Mouse (Mus musculus): ENCODE measurements around the gene Ahnak. TPM values are rescaled to one million over a fixed set of nuclear protein-coding genes. Genes with fewer than 3 reads are reported as not detected.

Gene Ahnak
- total RNA-seq (2021) = 10 to 100 TPM; 17.2 to 18.5 TPM
- long read RNA-seq, partial matches to known transcripts = 0 of 3 reads
- long read RNA-seq, other reads (novel, unspliced or antisense) = 3 of 3 reads

DNA sequence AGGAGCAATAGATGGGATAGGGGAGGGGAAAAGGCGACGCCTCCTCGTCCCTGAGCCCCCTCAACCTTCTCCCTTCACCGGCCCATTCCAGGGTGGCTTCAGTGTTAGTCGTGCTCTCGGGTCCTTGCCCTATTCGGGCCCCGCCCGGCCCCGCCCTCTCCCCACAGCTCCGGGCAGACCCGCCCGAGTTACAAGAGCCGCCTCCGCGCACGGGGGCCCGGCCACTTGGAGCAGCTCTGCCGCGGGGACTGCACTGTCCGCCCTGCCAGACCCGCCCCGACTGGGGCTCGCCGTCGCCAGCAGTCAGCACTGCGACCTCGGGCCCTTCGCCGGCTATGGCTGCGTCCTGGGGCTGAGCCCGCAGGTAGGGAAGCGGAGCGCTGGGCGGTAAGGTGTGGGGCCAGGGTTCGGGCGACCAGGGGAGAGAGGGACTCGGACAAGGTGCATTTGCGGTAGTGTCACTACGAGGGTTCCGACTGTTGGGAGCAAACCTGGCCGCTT is at the start of gene Ahnak:
Ahnak (plus strand) TSS at position 219 of the 501 bp plus-strand sequence.
- peak in 1 of 2 experiments; percentile 31 for DNase-seq (ENCODE audit: low spot score in 2 of 2)

DNA sequence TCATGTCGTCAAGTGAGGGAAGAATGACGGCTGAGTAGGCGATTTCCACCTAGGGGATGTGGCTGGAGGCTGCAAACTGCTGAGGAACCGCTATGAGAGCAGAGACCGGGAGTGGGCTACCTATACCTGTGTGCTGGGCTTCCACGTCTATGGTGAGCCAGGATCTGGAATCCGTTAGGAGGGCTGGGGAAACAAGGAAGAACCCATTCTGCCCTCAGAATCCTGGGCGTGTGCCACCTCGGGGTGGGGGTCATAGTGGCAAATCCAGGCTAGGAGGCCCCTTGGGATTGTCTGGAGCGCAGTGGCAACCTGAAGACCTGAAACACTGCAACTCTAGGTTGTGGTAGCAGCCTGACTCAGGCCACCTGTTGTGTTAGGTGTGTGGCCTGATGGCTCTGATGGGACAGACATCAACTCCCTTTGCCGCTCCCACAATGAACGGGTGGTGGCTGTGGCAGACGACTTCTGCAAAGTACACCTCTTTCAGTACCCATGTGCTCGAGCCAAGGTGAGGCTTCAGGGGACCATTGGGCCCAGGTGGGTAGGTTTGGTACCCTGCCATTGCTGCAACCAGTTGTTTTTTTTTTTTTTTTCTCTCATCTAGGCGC is 48.5 kb upstream of the Ahnak start:
- no peak for DNase-seq (ENCODE audit: low spot score in 2 of 2)

DNA sequence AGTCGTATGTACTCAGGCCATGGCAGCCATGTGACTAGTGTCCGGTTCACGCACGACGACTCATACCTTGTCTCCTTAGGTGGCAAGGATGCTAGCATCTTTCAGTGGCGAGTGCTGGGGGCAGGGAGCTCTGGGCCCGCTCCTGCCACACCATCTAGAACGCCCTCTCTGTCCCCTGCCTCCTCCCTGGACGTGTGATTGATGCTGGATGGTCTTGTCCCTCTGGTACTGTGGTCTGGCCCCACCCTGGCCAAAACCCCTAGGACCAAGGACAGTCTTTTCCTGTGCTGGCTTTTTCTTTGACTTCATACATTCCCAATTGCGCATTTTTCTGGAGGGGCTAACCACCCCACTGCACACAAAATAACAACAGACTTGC is 48.0 kb upstream of the Ahnak start:
- no peak for DNase-seq (ENCODE audit: low spot score in 2 of 2)

DNA sequence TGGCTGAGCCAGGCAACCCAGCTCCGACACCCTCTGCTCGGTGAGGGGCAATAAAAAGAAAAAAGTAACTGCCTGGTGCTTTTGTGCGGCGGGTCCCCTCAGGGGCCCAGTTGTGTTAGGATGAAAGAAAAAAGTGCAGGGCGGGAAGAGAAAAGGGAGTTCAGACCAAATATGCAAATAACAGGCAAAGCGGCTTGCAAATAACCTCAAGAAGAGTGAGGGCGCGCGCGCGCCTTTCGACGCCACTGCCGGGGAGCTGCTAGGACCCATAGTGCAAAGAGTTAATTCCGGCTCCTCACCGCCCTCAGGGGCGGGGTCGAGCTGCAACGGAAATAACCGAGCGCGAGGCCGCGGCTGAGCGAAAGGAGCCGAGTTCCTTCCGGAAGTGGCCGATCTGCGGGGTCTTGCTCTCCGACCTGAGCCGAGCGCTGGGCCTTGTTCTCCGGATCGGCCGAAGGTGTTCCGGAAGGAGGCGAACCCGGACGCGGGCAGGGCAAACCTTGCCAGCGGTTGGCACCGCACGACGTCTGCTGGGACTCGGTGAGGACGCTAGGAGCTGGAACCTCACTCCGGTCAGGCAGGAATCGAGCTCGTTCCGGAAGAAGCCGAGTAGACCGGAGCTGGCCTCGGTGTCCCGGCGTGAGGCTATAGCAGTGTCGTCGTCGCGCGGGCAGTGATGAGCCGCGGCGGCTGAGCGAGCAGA is 47.4 kb upstream of the Ahnak start, which contains the start of gene Mta2:
Mta2 (plus strand) TSS at position 361 of the 703 bp plus-strand sequence.
- peak; percentile 98 for DNase-seq (ENCODE audit: low spot score in 2 of 2)

DNA sequence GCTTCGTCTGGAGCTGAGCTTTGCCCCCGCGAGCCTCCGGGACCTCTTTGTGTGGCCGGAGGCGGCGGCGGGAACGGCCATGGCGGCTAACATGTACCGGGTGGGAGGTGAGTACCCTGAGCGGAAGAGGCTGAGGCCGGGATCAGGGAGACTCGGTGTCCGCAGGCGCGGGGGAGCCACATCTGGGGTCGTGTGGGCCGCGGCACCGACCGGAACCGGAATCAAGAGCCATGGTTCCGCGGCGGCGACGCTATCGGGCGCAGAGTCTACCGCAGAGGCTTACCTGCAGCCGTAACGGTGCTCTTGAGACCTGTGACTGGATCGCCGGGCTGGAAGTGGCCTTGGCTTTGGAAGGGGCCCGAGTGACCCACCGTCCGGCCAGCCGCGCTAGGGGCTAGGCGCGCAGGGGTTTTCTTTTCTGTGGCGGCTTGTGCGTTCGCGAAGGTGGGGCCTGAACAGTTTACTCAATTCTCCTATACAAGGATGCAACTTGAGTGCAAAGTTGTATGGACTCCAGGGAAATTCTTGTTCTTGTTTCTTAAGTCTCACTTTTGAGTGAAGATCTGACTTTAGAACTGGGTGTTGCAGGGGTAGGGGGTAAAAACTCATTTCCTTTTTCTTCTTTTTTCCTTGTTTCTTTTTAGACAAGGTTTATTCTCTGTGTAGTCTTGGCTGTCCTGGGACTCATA is 46.7 kb upstream of the Ahnak start:
- DNase-seq (ENCODE audit: low spot score in 2 of 2) = no peak

DNA sequence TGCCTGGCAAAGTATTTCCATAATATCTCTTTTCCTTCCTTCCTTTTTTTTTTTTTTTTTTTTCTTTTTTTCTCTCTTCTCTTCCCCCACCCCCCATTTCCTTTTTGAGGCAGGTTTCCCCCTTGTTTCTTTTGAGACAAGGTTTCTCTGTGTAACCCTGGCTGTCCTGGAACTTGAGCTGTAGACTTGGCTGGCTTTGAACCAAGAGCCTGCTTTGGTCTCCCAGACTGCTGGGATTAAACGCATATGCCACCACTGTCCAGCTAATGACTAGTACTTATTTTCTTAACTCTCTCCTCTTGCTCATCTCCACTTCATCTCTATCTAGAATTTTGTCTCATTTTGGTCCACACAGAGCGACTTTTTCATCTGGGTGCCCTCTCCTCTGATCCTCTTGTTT is 46.0 kb upstream of the Ahnak start:
- DNase-seq (ENCODE audit: low spot score in 2 of 2) = no peak

DNA sequence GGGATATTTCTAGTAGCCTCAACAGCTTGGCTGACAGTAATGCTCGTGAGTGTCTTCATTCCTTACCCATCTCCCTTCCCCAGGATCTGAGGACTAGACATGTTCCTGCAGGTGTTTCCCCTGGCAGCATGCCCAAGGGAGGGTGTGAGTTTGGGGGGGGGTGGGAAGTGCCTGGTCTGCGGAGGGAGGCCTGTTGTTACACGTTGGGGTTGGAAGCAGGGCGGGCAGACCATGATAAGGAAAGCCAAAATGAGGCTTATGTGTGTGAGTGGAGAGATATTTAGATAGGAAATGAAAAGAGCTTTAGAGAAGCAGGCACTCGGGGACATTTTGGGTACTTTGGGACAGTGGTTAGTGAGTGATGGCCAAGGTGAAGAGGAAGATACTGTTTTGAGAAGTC is 45.0 kb upstream of the Ahnak start:
- no peak for DNase-seq (ENCODE audit: low spot score in 2 of 2)

DNA sequence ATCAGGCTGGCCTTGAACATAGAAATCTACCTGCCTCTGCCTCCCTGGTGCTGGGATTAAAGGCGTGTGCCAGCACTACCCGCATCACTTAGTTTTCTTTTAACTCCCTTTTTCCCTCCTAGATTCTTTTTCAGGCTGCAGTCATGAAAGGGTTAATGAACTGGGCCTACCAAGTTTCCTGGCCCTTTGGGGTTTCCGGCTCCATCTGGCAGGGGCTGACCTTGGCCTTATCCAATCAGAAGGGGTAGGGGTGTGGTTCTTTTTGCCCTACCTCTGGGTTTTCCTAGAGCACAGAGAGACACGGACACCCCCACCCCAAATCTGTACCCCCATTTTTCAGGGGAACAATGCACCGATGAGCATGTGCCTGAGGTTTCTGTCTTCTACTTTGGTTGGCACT is 44.3 kb upstream of the Ahnak start:
- peak; percentile 62 to 69 for DNase-seq (ENCODE audit: low spot score in 2 of 2)

DNA sequence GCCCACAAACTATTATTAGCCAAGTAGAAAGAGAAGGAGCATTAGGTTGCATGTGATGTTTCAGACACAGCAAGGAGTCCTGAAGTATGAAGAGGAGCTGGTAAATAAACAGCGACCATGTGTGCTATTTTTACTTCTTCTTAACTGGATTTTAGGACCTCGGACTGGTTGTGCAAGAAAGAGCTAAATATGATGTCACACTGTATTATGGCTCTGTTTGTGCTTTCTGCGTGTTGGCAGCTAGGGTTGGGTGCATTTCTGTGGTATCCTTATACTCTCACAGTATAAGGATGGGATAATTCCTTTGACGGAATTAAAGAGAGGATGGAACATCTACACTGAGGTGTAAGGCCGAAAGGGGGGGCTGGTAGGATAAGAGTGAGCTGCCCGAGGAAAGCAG is 43.8 kb upstream of the Ahnak start:
- no peak for DNase-seq (ENCODE audit: low spot score in 2 of 2)

DNA sequence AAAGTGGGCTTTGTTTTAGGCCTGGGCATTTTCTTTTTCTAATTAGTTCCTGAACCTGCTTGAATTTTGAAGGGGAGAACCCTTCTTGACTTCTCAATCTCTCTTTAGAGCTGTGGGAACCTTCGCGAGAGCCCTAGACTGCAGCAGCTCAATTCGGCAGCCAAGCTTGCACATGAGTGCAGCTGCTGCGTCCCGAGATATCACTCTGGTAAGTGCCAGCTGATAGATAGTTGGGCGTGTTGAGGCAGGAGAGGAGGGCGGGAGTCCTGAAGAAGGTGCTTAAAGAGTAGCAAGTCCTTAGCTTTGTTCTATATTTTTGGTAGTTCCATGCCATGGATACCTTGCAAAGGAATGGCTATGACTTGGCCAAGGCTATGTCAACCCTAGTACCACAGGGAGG is 42.2 kb upstream of the Ahnak start:
- no peak for DNase-seq (ENCODE audit: low spot score in 2 of 2)

DNA sequence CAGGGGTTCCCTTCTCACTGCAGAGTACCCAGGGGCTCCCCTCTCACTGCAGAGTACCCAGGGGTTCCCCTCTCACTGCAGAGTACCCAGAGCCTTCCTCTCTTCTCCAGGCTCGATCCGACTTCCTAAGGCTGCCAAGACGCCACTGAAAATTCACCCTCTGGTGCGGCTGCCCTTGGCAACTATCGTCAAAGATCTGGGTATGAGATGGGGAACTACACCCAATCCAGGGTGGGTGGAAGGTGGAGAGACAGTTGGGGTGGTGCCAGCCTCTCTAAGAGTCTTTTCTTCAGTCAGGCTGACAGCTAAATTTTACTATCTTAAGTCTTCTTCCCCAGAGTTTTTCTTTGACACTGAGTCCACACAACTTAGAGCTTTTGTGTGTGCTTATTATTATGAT is 38.9 kb upstream of the Ahnak start:
- DNase-seq (ENCODE audit: low spot score in 2 of 2) = no peak

DNA sequence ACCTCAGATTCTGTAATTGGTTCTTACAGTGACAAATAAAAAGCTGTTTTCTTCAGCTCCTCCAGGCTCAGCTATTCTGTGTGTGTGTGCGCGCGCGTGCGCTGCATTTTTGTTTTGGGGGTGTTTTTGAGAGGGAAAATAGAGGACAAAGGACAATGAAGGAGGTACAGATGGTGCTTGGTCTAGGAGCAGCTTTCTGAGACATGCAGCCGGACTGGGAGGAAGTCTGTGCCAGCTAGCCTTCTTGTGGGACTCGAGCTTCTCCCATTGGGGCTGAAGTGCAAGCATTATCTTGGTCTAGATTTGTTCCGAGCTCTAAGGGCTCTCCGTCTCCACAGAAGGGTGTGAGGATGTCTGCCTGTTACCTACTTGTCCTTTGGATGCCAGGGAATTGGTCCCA is 36.8 kb upstream of the Ahnak start:
- peak; percentile 48 to 53 for DNase-seq (ENCODE audit: low spot score in 2 of 2)

DNA sequence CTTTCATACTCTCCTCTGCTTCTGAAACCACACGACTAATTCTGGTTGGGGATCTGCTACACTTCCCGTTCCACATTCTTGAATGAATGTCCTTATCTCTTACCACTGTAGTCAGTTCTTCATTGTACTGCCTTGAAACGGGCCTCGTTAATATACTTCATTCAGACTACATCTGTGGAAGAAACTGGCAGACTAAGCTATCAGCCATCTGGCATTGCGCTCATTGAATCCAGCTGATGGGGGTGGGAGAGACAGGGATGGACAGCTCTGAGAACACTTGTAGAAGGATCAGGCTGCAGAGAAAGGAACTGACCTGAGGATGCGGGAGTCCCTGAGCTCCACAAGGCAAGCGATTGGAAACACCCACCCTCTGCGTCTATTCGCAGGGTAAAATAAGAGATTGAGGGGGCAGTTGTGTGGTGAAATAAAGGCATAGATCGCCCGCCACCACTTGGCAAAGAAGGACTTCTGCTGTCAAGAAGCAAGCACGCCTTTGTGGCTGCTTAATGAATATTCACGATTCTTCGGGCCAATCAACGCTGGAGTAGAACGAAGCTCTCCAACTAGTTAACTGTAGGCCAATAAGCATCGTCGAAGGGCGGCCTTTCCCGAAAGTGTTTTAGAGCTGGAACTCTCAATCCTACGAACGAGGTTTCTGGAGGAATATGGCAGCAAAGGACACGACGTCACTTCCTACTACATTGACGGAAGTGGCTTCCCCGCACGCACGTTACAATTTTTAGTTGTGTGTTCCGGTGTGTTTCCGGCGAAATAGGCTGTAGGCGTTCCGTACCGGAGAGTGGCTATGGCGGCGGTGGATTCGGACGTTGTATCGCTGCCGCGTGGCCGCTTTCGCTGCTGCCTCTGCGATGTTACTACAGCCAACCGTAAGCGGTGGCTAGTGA is 35.7 kb upstream of the Ahnak start, which contains the start of gene Tut1:
Tut1 (plus strand) TSS at position 713 of the 905 bp plus-strand sequence.
- peak; percentile 94 to 95 for DNase-seq (ENCODE audit: low spot score in 2 of 2)

DNA sequence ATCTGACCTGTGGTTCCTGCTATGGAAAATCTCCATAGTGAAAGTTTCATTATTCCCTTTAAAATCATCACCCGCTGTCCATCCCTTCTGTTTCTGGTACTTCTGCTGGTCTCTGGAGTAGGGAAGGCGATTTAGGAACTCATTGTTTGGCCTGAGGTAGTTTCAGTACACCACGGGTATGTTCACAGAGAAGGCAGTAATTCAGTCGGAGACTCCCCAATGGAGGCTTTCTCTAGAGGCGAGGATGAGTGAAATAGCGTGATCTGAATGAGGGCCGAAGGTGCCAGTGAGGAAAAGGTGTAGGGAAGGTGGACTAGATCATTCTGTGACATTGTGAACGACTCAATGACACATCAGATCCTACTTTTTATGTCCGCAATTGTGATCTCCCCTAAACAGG is 34.9 kb upstream of the Ahnak start:
- no peak for DNase-seq (ENCODE audit: low spot score in 2 of 2)

DNA sequence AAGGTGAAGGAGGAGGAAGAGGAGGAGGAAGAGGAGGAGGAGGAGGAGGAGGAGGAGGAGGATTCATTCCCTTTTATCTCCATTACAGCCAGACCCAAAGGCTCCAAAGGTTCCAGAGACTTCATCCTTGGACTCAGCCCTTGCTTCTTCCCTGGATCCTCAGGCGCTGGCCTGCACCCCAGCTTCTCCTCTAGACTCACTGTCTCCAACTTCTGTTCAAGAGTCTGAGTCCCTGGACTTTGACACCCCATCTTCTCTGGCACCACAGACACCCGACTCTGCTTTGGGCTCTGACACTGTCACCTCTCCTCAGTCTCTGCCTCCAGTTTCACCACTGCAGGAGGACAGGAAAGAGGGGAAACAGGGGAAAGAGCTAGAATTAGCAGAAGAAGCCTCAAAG is 26.8 kb upstream of the Ahnak start:
- no peak for DNase-seq (ENCODE audit: low spot score in 2 of 2)

DNA sequence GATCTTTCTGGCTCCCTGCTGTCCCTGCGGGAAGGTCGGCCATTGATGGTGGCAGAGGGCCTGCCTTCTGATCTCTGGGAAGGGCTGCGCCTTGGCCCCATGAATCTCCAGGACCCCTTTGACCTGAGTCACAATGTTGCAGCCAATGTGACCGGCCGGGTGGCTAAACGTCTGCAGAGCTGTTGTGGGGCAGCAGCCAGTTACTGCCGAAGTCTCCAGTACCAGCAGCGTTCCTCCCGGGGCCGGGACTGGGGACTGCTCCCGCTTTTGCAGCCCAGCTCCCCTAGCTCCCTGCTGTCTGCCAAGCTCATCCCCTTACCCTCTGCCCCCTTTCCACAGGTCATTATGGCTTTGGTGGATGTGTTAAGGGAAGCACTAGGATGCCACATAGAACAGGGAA is 24.0 kb upstream of the Ahnak start:
- DNase-seq (ENCODE audit: low spot score in 2 of 2) = no peak

DNA sequence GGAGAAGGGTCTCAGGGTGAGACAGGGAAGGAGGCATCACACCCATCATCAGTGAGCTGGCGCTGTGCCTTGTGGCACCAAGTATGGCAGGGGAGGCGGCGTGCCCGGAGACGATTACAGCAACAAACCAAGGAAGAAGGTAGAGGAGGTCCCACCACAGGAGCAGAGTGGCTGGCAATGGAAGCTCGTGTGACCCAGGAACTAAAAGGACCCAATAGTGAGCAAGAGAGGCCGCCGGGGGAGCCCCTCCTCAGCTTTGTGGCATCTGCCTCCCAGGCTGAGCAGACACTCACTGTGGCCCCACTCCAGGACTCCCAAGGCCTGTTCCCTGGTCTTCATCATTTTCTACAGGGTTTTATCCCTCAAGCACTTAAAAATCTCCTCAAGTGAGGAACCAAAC is 23.3 kb upstream of the Ahnak start:
- peak in 1 of 2 experiments; percentile 50 for DNase-seq (ENCODE audit: low spot score in 2 of 2)

DNA sequence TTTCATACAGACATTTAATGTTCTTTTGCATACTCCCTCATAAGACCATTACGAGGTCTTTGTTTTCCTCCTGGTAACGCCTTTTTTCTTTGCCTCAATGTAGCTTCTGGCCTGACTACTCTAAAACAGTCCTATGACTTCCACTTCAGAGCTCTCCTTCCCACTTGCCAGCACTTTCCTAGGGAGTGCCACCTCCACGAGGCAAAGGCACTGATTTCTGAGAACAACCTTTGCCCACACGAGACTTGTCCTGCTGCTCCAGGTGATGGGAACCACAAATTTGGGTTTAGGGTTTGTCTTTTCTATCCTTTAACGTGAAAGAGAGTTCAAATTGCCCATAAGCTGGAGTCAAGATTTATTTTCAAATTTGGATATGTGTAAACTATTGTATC is 22.9 kb upstream of the Ahnak start:
- no peak for DNase-seq (ENCODE audit: low spot score in 2 of 2)

DNA sequence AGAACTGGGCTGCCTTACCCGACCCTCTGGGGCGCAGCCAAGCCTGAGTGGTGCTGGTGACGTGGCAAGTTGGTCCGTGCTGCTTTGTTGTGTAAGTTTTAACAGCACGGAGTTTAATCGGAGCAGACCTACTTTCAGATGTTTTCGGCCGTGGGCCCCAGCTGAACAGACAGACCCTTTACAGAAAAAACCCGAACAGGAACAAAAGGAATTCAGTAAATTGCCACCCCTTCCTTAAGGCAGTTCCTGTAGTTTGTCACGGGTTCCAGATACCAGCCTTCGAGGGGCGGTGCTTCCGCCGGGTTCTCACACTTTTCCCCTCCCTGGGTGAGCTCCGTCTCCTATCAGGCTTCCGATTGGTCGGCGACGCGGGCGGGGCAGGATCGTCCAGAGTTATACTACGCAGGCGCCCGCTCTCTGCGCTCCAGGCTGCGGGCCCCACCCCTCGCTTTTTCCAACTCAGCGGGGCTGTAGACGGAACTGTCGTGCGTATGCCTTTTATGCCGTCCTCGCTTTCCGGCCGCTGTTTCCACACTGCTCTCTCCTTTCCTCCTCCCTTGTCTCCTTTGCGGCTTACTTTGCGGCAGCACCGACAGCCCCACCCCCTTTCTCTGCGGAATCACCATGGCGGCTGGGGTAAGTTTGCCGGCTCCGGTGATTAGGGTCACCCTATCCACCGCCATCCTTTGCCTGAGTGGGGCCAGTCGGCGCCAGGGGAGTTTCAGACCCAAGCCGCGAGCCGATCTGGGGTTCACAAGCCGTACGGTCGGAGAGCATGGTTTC is 22.3 kb upstream of the Ahnak start, which contains the start of gene Eef1g:
Eef1g (plus strand) TSS at position 452 of the 783 bp plus-strand sequence.
- DNase-seq (ENCODE audit: low spot score in 2 of 2) = peak; percentile 96 to 98

DNA sequence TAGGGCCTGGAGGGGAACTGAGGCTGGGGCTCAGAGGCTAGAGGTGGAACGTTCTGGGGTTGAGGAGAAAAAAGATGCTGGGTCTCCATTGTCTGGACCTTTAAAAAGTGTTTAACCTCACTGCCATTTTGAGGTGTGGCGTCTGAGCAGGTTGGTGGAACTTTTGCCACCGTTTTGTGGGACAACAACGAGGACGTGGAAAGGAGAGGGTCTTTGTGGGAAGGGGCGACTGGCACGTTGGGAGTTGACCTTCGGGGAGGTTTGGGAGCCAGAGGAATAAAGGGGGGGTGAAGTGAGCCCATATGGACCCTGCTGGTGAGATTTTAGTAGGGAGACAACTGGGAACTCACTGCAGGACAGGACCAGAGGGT is 21.7 kb upstream of the Ahnak start:
- no peak for DNase-seq (ENCODE audit: low spot score in 2 of 2)

Measured in layer of hippocampus, postnatal 10 days (tissue).